Mouse (Mus musculus): ENCODE measurements around the gene Cmtm5.

Cmtm5 gene

DNA sequence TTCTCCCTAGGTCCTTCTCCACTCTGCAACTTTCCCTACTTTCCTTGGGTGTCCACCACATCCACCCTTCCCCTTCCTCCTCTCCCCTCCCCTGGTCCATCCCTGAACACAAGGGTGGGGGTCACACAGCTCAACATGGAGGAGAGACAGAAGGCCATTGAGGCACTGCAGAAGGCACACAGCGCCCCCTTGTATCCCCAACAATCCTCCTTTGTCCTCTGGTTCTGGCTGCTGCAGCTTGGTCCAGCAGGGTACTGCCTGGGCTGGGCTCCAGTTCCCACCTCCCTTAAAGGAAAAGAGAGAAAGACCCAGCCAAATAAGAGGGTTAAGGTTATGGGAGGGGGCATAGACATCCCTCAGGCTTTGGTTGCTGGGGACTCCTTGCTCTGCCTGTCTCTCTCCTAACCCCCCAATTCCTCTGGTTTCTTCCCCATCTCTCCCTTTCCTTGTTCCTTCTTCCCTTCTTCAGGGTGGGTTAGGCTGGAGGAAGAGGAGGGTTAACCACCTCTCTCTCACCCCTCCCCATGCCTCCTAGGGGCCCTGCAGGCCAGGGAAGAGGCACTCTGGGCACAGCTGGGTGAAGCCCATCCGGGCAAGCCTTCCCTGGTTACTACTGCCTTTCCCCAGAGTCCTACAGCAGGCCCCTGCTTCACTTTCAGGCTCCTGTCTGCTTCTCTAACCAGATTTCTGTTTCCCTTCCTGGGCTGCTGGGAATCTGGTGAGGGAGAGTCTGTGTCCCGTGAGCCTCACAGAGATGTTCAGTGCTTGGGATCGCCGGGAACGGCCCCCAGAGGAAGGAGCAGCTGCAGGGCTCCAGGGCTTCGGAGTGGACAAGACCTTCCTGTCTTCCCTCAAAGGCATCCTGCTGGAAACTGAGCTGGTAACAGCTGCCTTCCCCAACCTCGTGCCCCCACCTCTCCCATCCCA is at the start of gene Cmtm5:
Gene Cmtm5 (plus strand): TSS at position 358 of the 927 bp plus-strand sequence.
- peak; percentile 62 to 74 for DNase-seq

GRCm38 (mm10) chr14:54892200-54892599 is 43.9 kb upstream of the Cmtm5 start, which contains the start of gene Pabpn1:
Pabpn1 (plus strand) TSS chr14:54892500.
- DNase-seq = no peak

DNA sequence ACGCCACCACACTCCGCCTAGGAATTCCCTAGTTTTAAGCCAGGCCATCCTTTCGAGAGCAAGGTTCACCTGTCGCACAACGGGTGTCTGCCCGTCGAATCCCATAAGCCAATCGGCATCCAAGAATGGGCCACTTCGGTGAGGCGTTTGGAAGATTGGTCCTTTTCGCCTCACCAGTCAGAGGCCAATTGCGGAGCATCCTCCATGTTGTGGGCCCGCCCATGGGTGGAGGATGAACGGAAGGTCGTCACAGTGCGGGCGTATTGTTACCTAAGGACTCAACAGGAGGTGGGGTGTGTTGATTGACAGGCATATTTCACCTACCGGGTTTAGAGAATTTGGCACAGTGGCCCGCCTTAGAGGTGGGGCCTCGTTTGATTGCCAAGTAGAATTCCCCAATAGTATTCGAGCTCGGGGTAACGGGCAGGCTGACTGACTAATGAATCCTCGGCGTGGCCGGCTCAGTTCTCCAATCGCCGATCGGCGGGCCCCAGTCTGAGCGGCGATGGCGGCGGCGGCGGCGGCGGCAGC is 42.3 kb upstream of the Cmtm5 start:
- peak; percentile 98 for DNase-seq

DNA sequence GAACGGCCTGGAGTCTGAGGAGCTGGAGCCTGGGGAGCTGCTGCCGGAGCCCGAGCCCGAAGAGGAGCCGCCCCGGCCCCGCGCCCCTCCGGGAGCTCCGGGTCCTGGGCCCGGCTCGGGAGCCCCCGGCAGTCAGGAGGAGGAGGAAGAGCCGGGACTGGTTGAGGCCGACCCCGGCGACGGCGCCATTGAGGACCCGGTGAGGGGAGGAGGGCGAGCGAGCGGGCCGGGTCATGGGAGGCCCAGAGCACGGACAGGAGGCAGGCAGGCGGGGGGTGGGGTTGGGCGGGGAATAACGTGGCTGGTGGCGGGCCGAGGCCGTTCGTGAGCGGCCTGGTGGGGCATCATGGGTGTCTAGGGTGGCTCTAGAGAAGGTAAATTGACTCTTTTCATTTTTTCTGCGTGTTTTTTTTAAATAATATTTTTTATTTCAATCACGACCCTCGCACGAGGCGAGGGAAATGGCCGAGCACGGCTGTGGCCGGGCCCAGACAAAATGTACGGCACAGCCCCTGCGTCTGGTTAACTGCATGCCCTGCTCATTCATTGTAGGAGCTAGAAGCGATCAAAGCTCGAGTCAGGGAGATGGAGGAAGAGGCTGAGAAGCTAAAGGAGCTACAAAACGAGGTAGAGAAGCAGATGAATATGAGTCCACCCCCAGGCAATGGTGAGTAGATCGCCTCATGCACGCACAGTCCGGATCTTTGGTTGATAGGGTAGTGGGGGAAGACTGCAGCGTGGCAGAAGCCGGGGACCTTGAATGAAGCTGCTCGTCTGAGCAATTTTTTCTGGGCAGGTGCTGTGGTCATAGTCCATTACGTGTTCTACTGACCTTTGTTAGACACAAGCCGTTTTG is 41.5 kb upstream of the Cmtm5 start:
- DNase-seq = peak; percentile 82

DNA sequence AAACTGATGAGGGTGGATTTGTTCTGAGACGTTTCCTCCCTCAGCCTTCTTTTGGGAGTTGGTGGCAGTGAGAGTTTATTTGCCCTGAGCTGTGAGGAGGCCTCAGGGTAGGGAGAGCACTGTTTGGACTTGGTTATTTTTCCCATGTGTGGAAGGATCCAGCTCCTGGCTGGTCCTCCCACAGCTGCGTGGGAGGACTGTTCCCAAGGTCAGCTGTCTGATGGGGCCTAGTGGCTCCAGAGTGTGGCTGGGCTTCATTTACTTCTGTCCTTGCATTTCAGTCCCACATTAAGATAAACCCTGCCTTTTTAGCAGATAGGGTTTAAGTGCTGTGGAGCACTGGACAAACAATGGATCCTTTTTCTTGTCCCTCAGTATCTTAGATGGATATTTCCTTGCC is 38.6 kb upstream of the Cmtm5 start:
- no peak for DNase-seq

GRCm38 (mm10) chr14:54900383-54900782 is 35.7 kb upstream of the Cmtm5 start:
- DNase-seq = peak; percentile 83 to 90

DNA sequence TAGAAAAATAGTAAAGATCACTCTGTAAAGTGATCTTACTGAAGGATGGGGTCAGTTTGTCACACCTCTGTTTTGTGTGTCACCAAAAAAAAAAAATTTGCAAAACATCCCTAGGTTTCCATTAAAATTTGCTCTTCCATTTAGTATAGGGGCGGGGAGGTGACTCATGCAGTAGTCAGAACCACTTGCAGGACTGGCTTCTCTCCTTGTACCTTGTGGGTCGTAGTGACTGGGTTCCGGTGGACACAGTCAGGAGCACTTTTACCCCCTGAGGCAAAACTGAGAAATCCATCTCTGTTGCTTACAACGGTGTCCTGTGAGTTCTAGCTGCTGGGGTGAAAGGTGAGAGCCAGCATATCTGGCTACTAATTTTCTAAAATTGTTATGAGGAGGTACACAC is 32.4 kb upstream of the Cmtm5 start:
- DNase-seq = no peak

DNA sequence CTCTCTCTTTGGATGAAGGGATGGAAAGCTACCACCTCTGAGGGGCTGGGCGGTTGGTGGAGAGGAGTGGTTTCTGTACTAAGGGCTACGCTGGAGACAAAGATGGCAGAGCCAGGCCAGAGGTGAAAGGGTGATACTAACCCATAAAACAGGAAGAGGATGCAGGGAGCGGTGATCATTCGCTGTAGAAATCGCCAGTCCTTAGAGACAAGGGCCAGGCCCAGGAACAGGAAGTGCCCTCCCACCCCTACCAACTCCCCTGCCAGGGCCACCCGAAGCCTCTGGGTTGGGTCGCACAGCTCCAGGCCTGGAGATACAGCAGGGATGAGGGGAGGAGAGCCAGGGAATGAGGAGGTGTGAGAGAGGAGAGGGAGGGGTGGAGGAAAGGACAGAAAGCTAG is 27.4 kb upstream of the Cmtm5 start:
- DNase-seq = no peak

DNA sequence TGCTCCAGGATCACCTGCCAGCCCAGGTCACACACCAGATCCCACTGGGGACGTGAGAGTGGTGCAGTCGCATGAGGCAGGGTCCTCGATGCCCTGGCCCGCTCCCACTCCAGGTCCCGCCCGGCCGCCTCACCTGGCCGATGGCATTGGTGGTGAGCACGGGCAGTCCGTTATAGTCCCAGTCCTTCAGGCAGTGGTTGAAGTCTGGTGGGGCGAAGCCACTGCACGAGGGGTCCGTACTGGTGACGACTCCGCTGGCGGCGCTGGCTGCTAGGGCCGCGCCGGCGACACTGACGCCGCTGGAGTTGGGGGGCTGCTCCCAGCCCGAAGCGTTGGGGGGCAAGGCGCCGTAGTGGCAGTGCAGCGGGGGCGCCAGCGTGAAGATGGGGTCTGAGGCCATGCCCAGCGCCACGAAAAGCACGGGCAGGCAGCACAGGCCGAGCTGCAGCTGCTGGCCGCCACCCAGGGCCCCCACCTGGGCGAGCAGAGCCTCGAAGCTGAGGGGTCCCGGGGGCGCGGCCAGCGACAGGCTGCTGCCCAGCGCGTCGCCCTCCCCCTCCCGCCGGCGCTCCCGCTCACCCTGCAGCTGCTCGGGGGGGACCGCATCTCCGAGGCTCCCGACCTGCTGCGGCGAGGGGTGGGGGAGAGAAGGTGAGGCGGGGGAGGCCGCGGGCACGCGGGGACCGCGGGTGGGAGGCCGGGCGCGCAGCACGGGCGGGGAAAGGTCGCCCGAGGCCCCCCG is 23.8 kb upstream of the Cmtm5 start:
- peak; percentile 84 to 85 for DNase-seq

GRCm38 (mm10) chr14:54912886-54913285 is 23.2 kb upstream of the Cmtm5 start, which contains the start of gene Slc22a17:
Slc22a17 (minus strand) TSS chr14:54913132.
- peak; percentile 93 to 94 for DNase-seq

DNA sequence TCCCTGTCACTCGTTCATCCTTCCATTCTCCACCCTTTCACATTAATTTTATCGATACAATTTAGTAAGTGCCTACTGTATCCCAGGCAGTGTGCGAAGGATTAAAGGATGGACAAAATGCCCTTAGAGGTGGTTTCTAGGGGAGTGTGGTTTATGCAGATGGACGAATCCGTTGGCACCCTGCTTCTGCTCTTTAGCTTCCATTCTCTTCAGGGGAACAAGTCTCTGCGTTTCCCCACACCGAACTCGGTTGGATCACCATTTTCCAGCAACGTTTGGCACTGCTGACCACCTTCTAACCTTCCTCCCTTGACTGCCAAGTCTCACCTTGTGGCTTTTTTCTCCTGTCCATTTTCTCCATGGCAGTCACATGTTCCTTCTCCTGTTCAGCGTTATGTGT is 22.7 kb upstream of the Cmtm5 start:
- DNase-seq = peak; percentile 42 to 62

GRCm38 (mm10) chr14:54920076-54920685 is 15.9 kb upstream of the Cmtm5 start:
- DNase-seq = no peak

GRCm38 (mm10) chr14:54924641-54925348 is 11.3 kb upstream of the Cmtm5 start:
- DNase-seq = peak; percentile 71 to 81

DNA sequence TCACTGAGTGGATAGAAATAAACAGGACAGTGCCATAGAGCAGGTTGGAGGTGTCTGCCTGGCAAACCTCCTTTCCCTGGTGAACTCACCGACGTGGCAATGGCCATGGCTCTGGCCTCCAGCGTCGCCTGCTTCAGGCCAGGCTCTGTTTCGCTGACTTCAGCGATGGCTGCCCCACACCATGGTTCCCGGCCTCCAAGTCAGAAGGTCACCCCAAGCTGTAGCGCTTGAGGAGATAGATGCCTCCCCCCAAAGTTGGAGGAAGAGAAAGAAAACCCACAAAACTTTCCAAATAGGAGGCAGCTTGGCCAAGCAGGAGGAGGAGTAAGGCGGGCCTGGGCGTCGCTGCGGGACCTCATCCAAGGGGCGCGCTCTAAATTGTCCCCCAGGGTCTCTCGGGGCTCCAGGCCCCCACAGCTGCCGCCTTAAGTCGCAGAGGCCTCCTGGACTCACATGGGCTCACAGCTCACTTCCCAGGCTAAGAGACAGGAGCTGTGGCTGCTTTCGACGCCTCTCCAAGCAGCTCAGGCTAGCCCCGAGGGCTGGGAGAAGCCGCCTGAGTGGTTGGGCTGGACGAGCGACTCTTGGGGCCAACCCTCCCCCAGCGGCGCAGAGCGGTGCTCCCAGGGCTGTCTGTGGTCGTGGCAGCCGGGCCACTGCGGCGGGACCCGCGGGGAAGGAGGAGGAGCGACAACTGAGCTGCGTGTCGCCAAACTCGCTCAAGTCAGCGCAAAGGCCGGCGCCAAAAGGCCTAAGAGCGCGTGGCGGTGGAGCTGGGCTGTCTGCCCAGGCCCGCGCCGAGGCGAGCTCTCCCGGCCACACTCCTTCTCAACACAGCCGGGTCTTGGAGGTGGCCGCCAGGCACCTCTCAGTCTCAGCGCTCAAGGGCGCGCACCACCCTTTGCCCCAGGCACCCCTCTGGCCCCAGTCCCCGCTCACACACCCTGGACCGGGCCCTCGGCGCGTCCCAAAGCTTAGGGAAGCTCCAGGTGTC is 10.4 kb upstream of the Cmtm5 start, which contains the start of gene Efs:
Gene Efs (minus strand): TSS at position 778 of the 994 bp plus-strand sequence.
- peak; percentile 83 to 85 for DNase-seq

GRCm38 (mm10) chr14:54926401-54927158 is 9.5 kb upstream of the Cmtm5 start:
- peak; percentile 70 to 72 for DNase-seq

GRCm38 (mm10) chr14:54927296-54927695 is 8.8 kb upstream of the Cmtm5 start:
- no peak for DNase-seq

- no peak for DNase-seq
Observed at GRCm38 (mm10) chr14:54929801-54930200, 6.3 kb upstream of the Cmtm5 start.

GRCm38 (mm10) chr14:54930431-54930830 is 5.6 kb upstream of the Cmtm5 start:
- peak; percentile 67 to 68 for DNase-seq

DNA sequence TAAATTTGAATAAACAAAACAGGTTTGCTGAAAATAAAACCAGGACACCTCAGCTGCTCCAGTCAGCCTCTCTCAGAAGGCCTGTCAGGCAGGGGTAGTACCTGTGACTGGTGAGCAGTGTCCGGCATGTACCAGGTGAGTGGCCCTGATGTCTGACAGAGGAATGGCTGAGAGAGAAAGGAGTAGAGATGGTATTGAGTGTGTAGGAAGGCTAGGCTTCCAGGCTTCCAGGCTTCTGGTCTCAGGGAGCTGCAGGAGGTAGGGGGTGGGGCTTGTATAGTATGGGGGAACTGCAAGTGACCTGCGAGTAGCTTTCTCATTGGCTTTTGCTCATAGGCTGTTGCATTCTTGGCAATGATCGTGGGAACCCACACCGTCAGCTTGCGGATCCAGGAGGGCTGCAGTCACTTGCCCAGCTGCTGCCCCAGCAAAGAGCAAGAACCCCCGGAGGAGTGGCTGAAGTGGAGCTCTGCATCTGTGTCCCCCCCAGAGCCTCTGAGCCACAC is 3.4 kb upstream of the Cmtm5 start, which contains the start of gene Il25:
Gene Il25 (plus strand): TSS at position 51 of the 506 bp plus-strand sequence.
- DNase-seq = no peak

Data from cerebellum, postnatal 10 days (tissue).